Mouse (Mus musculus) gastrocnemius, postnatal 36 days (tissue): Measurements from ENCODE around the gene Celf5. TPM values are rescaled to one million over a fixed set of nuclear protein-coding genes. Genes with fewer than 3 reads are reported as not detected.

ENCODE experiments used
- microRNA-seq, 2 experiments: library from miRNA; unstranded; fragments of <30 nt; microRNA quantifications; one replicate each; pipeline ENCODE4 v1.2.0; 2021
- total RNA-seq, 2 experiments: library from RNA; stranded (reverse); gene quantifications; 2 replicates each; pipeline ENCODE4 v1.2.3; 2021

The Celf5 gene
- total RNA-seq, 2 experiments from 2014 or later: not detected

Small RNAs within 50 kb of the gene (microRNA-seq; reads per million reads assigned to microRNA genes)
- 0 reads per million in 2 experiments for gene Gm25595
- 1.5 to 2.1 reads per million in 2 experiments for gene Mir1191b

Other genes starting within 250 kb of the Celf5 start
- gene Zfr2, start 249.6 kb downstream of the Celf5 start, total RNA-seq: 1 to 10 TPM; 1.9 TPM
- under 1 TPM in 1 of 2 experiments, not detected in 1; 0.22 TPM for gene Matk, start 229.8 kb downstream of the Celf5 start, total RNA-seq
- 10 to 100 TPM; 90.6 to 91.0 TPM for gene Mrpl54, start 215.8 kb downstream of the Celf5 start, total RNA-seq
- gene Apba3, start 215.7 kb downstream of the Celf5 start, total RNA-seq: 100 to 1,000 TPM in 1 of 2 experiments, 10 to 100 TPM in 1; 98.5 to 102 TPM
- not detected for gene Tjp3, start 191.1 kb downstream of the Celf5 start, total RNA-seq
- 10 to 100 TPM; 21.4 to 23.2 TPM for gene Pip5k1c, start 189.7 kb downstream of the Celf5 start, total RNA-seq
- gene Cactin, start 161.6 kb downstream of the Celf5 start, total RNA-seq: 10 to 100 TPM in 1 of 2 experiments, 1 to 10 TPM in 1; 7.6 to 10.2 TPM
- gene Tbxa2r, start 154.0 kb downstream of the Celf5 start, total RNA-seq: under 1 TPM; 0.87 to 0.99 TPM
- 1 to 10 TPM; 1.1 to 1.3 TPM for gene Gipc3, start 139.4 kb downstream of the Celf5 start, total RNA-seq
- gene Hmg20b, start 132.2 kb downstream of the Celf5 start, total RNA-seq: 10 to 100 TPM; 19.7 to 20.9 TPM
- gene Mfsd12, start 125.2 kb downstream of the Celf5 start, total RNA-seq: 1 to 10 TPM; 2.2 to 2.6 TPM
- gene 4930404N11Rik, start 116.9 kb downstream of the Celf5 start, total RNA-seq: under 1 TPM; 0.37 to 0.41 TPM
- gene Fzr1, start 104.2 kb downstream of the Celf5 start, total RNA-seq: 10 to 100 TPM; 14.2 to 15.9 TPM
- 10 to 100 TPM; 36.5 to 42.5 TPM for gene Dohh, start 98.3 kb downstream of the Celf5 start, total RNA-seq
- 1 to 10 TPM in 1 of 2 experiments, under 1 TPM in 1; 0.89 to 1.2 TPM for gene Gm48551, start 98.2 kb downstream of the Celf5 start, total RNA-seq
- under 1 TPM; 0.59 to 0.77 TPM for gene Gm48552, start 93.7 kb downstream of the Celf5 start, total RNA-seq
- gene Smim24, start 89.7 kb downstream of the Celf5 start, total RNA-seq: under 1 TPM; 0.37 to 0.38 TPM
- gene Nfic, start 27.1 kb downstream of the Celf5 start, total RNA-seq: 100 to 1,000 TPM; 219 to 237 TPM
- gene Ncln, start 13.7 kb upstream of the Celf5 start, total RNA-seq: 10 to 100 TPM; 42.1 to 44.9 TPM
- gene S1pr4, start 17.4 kb upstream of the Celf5 start, total RNA-seq: 1 to 10 TPM in 1 of 2 experiments, under 1 TPM in 1; 0.46 to 1.5 TPM
- under 1 TPM in 1 of 2 experiments, not detected in 1; 0.20 TPM for gene Gna15, start 41.5 kb upstream of the Celf5 start, total RNA-seq
- gene Gna11, start 62.5 kb upstream of the Celf5 start, total RNA-seq: 10 to 100 TPM; 23.6 TPM
- gene Aes, start 76.8 kb upstream of the Celf5 start, total RNA-seq: 100 to 1,000 TPM; 847 to 848 TPM
- 1 to 10 TPM; 4.4 to 4.7 TPM for gene Tle2, start 91.9 kb upstream of the Celf5 start, total RNA-seq
- 1 to 10 TPM; 4.2 to 4.9 TPM for gene Tle6, start 118.4 kb upstream of the Celf5 start, total RNA-seq
- 1 to 10 TPM; 2.3 TPM for gene BC025920, start 123.6 kb upstream of the Celf5 start, total RNA-seq
- gene Sirt6, start 145.1 kb upstream of the Celf5 start, total RNA-seq: 1 to 10 TPM; 3.5 to 4.1 TPM
- 1 to 10 TPM; 7.0 to 8.7 TPM for gene Ankrd24, start 145.8 kb upstream of the Celf5 start, total RNA-seq
- gene Gm10778, start 166.3 kb upstream of the Celf5 start, total RNA-seq: 1 to 10 TPM; 1.2 to 1.6 TPM
- 1 to 10 TPM; 4.4 to 6.0 TPM for gene Zfp433, start 222.1 kb upstream of the Celf5 start, total RNA-seq